Mouse (Mus musculus): Measurements from ENCODE around the gene Gm20517.

GRCm38 (mm10) chr17:47622912-47623554 lies 11.6 kb downstream of the Gm20517 start:
- TF ChIP-seq HCFC1 (IDR thresholded peaks at IDR 0.05; ENCODE audit: borderline replicate concordance, insufficient read depth, low read length) (no peak), ZC3H11A (IDR thresholded peaks at IDR 0.05; ENCODE audit: borderline replicate concordance, low read depth, low read length) (no peak), ZNF384 (IDR thresholded peaks at IDR 0.05; ENCODE audit: low read depth, low read length) (no peak), MAFK (IDR thresholded peaks at IDR 0.05; ENCODE audit: insufficient read depth, low read depth, low read length) (no peak)
